34 mouse cellular contexts compared by ENCODE assay signal in the genomic region with DNA sequence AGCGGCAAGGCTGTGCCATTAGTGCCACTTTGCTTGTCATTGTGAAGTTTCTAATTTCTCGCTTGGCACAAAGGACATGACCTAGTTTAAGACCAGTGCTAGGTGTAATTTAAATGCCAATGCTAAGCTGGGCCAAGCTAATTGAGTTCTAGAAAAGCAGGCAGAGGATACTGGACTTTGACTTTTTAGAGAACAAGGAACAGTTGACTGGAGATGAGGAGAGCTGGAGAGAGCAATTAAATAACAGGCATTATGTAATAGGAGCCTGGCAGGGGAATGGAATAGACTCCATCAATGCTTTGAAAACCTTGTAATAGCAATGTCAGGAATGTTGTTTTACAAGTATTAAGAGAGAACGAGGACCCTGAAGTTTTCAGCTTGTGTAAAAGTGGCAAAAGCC. TPM values are rescaled to one million over a fixed set of nuclear protein-coding genes. Genes with fewer than 3 reads are reported as not detected.
A peak's percentile ranks its signal among the peaks of the same experiment; 100 is the strongest.
DNase-seq lines count a peak whose midpoint lies in the region; ATAC-seq and TF ChIP-seq lines count a peak whose summit lies in the region.
"Had no signal": no experiment of that assay in that cellular context is flagged by ENCODE, and none has a peak within 500 bp of the region (broad histone marks: within the 10 kb centered on the region; RNA-seq: fewer than 3 reads in every experiment).

No protein-coding gene starts in this region.

- peak; percentile 40 for DNase-seq in hindbrain, postnatal 0 days (ENCODE audit: low spot score)
- peak in 1 of 2 experiments; percentile 23 for DNase-seq in layer of hippocampus, adult 2 months (ENCODE audit: low spot score in 2 of 2)
- no peak for DNase-seq in layer of hippocampus, postnatal 36 days
- DNase-seq in R1 (ENCODE audit: low read depth, low spot score) = peak; percentile 6
- peak; percentile 11 to 76 for DNase-seq in kidney, postnatal 36 days
- DNase-seq: adrenal gland, postnatal 10 days; B cell, adult 2 months; heart, postnatal 36 days; lung, adult 2 months; lung, postnatal 14 days; thymus, postnatal 14 days had no signal

- H3K4me1 ChIP-seq in hindbrain, postnatal 0 days (ENCODE audit: insufficient read depth, low read length) = no peaks in the 10 kb centered on the region
- H3K4me1 ChIP-seq in hindbrain, embryonic 12.5 days = no peaks in the 10 kb centered on the region
- H3K4me1 ChIP-seq in forebrain, embryonic 13.5 days = no peaks in the 10 kb centered on the region
- H3K4me1 ChIP-seq: embryonic facial prominence, embryonic 15.5 days; limb, embryonic 12.5 days; liver, embryonic 12.5 days had no signal

- H3K4me2 ChIP-seq in hindbrain, postnatal 0 days (ENCODE audit: low read depth, low read length) = no peak overlapping the region
- H3K4me2 ChIP-seq in hindbrain, embryonic 12.5 days (replicated peaks) = no peak overlapping the region
- no peak overlapping the region for H3K4me2 ChIP-seq in forebrain, embryonic 13.5 days
- H3K4me2 ChIP-seq: embryonic facial prominence, embryonic 15.5 days; forebrain, embryonic 15.5 days; heart, embryonic 15.5 days; hindbrain, embryonic 14.5 days; limb, embryonic 12.5 days; liver, embryonic 12.5 days; midbrain, embryonic 11.5 days had no signal

- H3K27me3 ChIP-seq in hindbrain, postnatal 0 days (ENCODE audit: insufficient read depth, low read length) = no peaks in the 10 kb centered on the region
- H3K27me3 ChIP-seq in hindbrain, embryonic 12.5 days = no peaks in the 10 kb centered on the region
- no peaks in the 10 kb centered on the region for H3K27me3 ChIP-seq in forebrain, embryonic 13.5 days
- H3K27me3 ChIP-seq: CH12.LX; embryonic facial prominence, embryonic 15.5 days; forebrain, embryonic 15.5 days; heart, embryonic 15.5 days; limb, embryonic 12.5 days; liver, embryonic 12.5 days had no signal

- no peaks in the 10 kb centered on the region for H3K9me3 ChIP-seq in hindbrain, postnatal 0 days (ENCODE audit: low read length)
- no peaks in the 10 kb centered on the region for H3K9me3 ChIP-seq in hindbrain, embryonic 12.5 days (replicated peaks)
- no peaks in the 10 kb centered on the region for H3K9me3 ChIP-seq in forebrain, embryonic 13.5 days (replicated peaks)
- H3K9me3 ChIP-seq: embryonic facial prominence, embryonic 15.5 days; forebrain, embryonic 15.5 days; G1E; heart, embryonic 15.5 days; limb, embryonic 12.5 days; liver, embryonic 12.5 days had no signal

- no peak overlapping the region for H3K4me3 ChIP-seq in hindbrain, postnatal 0 days (ENCODE audit: low read length)
- no peak overlapping the region for H3K4me3 ChIP-seq in hindbrain, embryonic 12.5 days
- no peak overlapping the region for H3K4me3 ChIP-seq in layer of hippocampus, adult 2 months
- H3K4me3 ChIP-seq in forebrain, embryonic 13.5 days = no peak overlapping the region
- H3K4me3 ChIP-seq: embryonic facial prominence, embryonic 15.5 days; forebrain, embryonic 15.5 days; heart, embryonic 15.5 days; limb, embryonic 12.5 days; liver, embryonic 12.5 days had no signal

- no peak overlapping the region for H3K9ac ChIP-seq in hindbrain, postnatal 0 days (replicated peaks; ENCODE audit: low read length)
- no peak overlapping the region for H3K9ac ChIP-seq in hindbrain, embryonic 12.5 days
- H3K9ac ChIP-seq in forebrain, embryonic 13.5 days = no peak overlapping the region
- H3K9ac ChIP-seq: embryonic facial prominence, embryonic 15.5 days; forebrain, embryonic 15.5 days; heart, embryonic 15.5 days; hindbrain, embryonic 14.5 days; limb, embryonic 12.5 days; liver, embryonic 12.5 days had no signal

- TF ChIP-seq CTCF in hindbrain, postnatal 0 days (IDR thresholded peaks at IDR 0.05; ENCODE audit: low read depth) = no peak
- TF ChIP-seq CTCF in layer of hippocampus, adult 2 months (conservative IDR thresholded peaks at IDR 0.05) = no peak

- H3K27ac ChIP-seq in hindbrain, postnatal 0 days = no peak overlapping the region
- H3K27ac ChIP-seq in hindbrain, embryonic 12.5 days = no peak overlapping the region
- H3K27ac ChIP-seq in layer of hippocampus, adult 2 months = peak overlapping the region; percentile 8; the same call in 1 of the 2 replicates
- no peak overlapping the region for H3K27ac ChIP-seq in forebrain, embryonic 13.5 days
- H3K27ac ChIP-seq: embryonic facial prominence, embryonic 15.5 days; forebrain, embryonic 15.5 days; heart, embryonic 15.5 days; hindbrain, embryonic 14.5 days; limb, embryonic 12.5 days; liver, embryonic 12.5 days had no signal

- ATAC-seq in hindbrain, postnatal 0 days = no peak
- no peak for ATAC-seq in hindbrain, embryonic 12.5 days (ENCODE audit: low FRiP score)
- ATAC-seq in forebrain, embryonic 13.5 days = no peak
- ATAC-seq: activated CD4-positive, CD25-positive, alpha-beta regulatory T cell, adult 4 months; forebrain, embryonic 15.5 days; liver, embryonic 12.5 days had no signal

- 70% methylated on average over 3 of the region's 3 CpGs for WGBS in hindbrain, postnatal 0 days
- 89% methylated on average over 3 of the region's 3 CpGs for WGBS in hindbrain, embryonic 12.5 days
- 64% methylated on average over 3 of the region's 3 CpGs for WGBS in forebrain, embryonic 13.5 days

- H3K36me3 ChIP-seq in hindbrain, postnatal 0 days (ENCODE audit: insufficient read depth, low read length) = peaks cover 18% of the 10 kb centered on the region
- peaks cover 57% of the 10 kb centered on the region for H3K36me3 ChIP-seq in hindbrain, embryonic 12.5 days
- peaks cover 66% of the 10 kb centered on the region for H3K36me3 ChIP-seq in forebrain, embryonic 13.5 days (ENCODE audit: poor library complexity, severe bottlenecking)

RNA-seq across cellular contexts. Expression of a gene that starts 12.2 kb away (rescaled TPM):
- total RNA-seq in hindbrain, postnatal 0 days (2014; rRNA removed) = 102 and 123 TPM in 2 replicates
- 305 and 318 TPM in 2 replicates for polyA plus RNA-seq in hindbrain, postnatal 0 days (2015; fragmentation: Nextera tagmentation; extraction: Ambion mirVana)
- 345 and 362 TPM in 2 replicates for polyA plus RNA-seq in hindbrain, embryonic 12.5 days (2016; fragmentation: Nextera tagmentation; extraction: Ambion mirVana)
- total RNA-seq in layer of hippocampus, adult 2 months (2021) = 10 to 100 TPM; 91.8 to 92.3 TPM
- 10 to 100 TPM; 90.4 to 99.0 TPM for total RNA-seq in layer of hippocampus, postnatal 36 days (2021)
- polyA plus RNA-seq in forebrain, embryonic 13.5 days (2015; fragmentation: Nextera tagmentation; extraction: Ambion mirVana) = 328 and 339 TPM in 2 replicates

RNA-seq across cellular contexts. Expression of a gene that starts 36.0 kb away (rescaled TPM):
- 0.10 and 1.1 TPM in 2 replicates for total RNA-seq in hindbrain, postnatal 0 days (2014; rRNA removed)
- 0.78 and 1.4 TPM in 2 replicates for polyA plus RNA-seq in hindbrain, postnatal 0 days (2015; fragmentation: Nextera tagmentation; extraction: Ambion mirVana)
- polyA plus RNA-seq in hindbrain, embryonic 12.5 days (2016; fragmentation: Nextera tagmentation; extraction: Ambion mirVana) = 0.57 and 0.88 TPM in 2 replicates
- total RNA-seq in layer of hippocampus, adult 2 months (2021) = 1 to 10 TPM; 2.0 to 4.8 TPM
- 1 to 10 TPM; 2.7 to 3.7 TPM for total RNA-seq in layer of hippocampus, postnatal 36 days (2021)
- 0.40 and 0.41 TPM in 2 replicates for polyA plus RNA-seq in forebrain, embryonic 13.5 days (2015; fragmentation: Nextera tagmentation; extraction: Ambion mirVana)
- total RNA-seq: G1E had no signal

RNA-seq across cellular contexts. Expression of a gene that starts 43.4 kb away (rescaled TPM):
- not detected in 2 replicates for total RNA-seq in hindbrain, postnatal 0 days (2014; rRNA removed)
- not detected in 2 replicates for polyA plus RNA-seq in hindbrain, postnatal 0 days (2015; fragmentation: Nextera tagmentation; extraction: Ambion mirVana)
- not detected in 2 replicates for polyA plus RNA-seq in hindbrain, embryonic 12.5 days (2016; fragmentation: Nextera tagmentation; extraction: Ambion mirVana)
- total RNA-seq in layer of hippocampus, adult 2 months (2021) = not detected
- total RNA-seq in layer of hippocampus, postnatal 36 days (2021) = not detected
- not detected in 2 replicates for polyA plus RNA-seq in forebrain, embryonic 13.5 days (2015; fragmentation: Nextera tagmentation; extraction: Ambion mirVana)
- total RNA-seq: adrenal gland, postnatal 10 days; CH12.LX; G1E; heart, postnatal 36 days; layer of hippocampus, postnatal 14 days; left cerebral cortex, postnatal 14 days; megakaryocyte progenitor cell, adult 5-6 weeks; monocyte, adult 5-6 weeks; neutrophil, adult 5-6 weeks had no signal
- polyA plus RNA-seq: activated CD4-positive, CD25-positive, alpha-beta regulatory T cell, adult 4 months; cerebellum, adult 2 months; embryonic facial prominence, embryonic 15.5 days; forebrain, embryonic 15.5 days; G1E; gonadal fat pad, adult 2 months; heart, embryonic 15.5 days; hindbrain, embryonic 14.5 days; intestine, embryonic 14.5 days; large intestine, adult 2 months; limb, embryonic 12.5 days; liver, embryonic 12.5 days; lung, adult 2 months; midbrain, embryonic 11.5 days; spleen, adult 2 months; stomach, embryonic 14.5 days had no signal

Comparison
In these comparisons a context has a peak if more than half of its experiments do, and no peak if none do; other contexts are left out.
1. DNase-seq: peak in hindbrain, postnatal 0 days (single experiment), R1 (single experiment) and kidney, postnatal 36 days (2 of 2); none in layer of hippocampus, postnatal 36 days (0 of 2).